Mouse (Mus musculus) stomach, postnatal 0 days (tissue): ENCODE results near the gene Thbs1.

Source experiments
- CTCF ChIP-seq: IDR thresholded peaks from 2 replicates; pipeline ENCODE4 v1.5.1; 2016; ENCODE audit warnings: antibody characterized with exemption, low read depth, mild to moderate bottlenecking, moderate library complexity
- EP300 ChIP-seq: optimal IDR thresholded peaks from 2 replicates; pipeline ENCODE3; 2016; ENCODE audit warnings: antibody characterized with exemption

DNA sequence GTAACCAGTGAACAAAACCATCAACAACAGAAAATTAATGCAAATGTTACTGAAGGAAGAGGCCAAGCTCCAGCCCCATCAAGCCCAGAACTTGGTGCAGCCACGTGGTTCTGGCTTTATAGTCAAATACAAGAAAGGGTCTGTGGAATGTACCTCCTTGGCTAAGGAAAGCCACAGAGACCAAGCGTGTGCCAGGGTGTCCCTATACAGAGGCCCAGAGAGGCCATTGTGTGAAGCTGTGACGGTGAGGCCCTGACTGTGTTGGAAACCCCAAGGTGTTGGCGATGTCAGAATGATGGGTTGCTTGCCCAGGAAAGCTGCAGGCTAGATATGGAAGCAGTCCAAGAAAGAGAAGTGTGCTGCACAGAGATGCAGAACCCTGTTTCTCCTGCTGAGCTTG is 56.1 kb downstream of the Thbs1 start:
- TF ChIP-seq CTCF (no peak), EP300 (no peak)
